Mouse (Mus musculus) neural tube, embryonic 11.5 days (tissue): ENCODE measurements around the gene Srpk1. TPM values are rescaled to one million over a fixed set of nuclear protein-coding genes. Genes with fewer than 3 reads are reported as not detected.
"Not testable (repeated sequence)": the region's sequence is repeated elsewhere in the genome, so short reads cannot be mapped to it uniquely, and the experiment has no call there.

ENCODE experiments used
- ATAC-seq: fragments of 200-750 bp; cut with Nextera tagmentation; 2 replicates; pipeline ENCODE4 v1.8.0; 2017; ENCODE audit warnings: moderate number of reproducible peaks, mild to moderate bottlenecking, moderate TSS enrichment, moderate library complexity; ENCODE audit not compliant: insufficient read depth, low FRiP score, low TSS enrichment
- DNase-seq: peaks from one replicate; pipeline ENCODE4 v3.0.0-alpha.2; 2015; ENCODE audit warnings: low spot score
- H3K27ac ChIP-seq: fragments of 300-500 bp; sonication (generic); 2 replicates; pipeline ENCODE4 v1.5.1; 2014; ENCODE audit warnings: low read depth, mild to moderate bottlenecking, low read length
- H3K27me3 ChIP-seq: fragments of 300-500 bp; sonication (generic); 2 replicates; pipeline ENCODE4 v1.6.1; 2014; ENCODE audit warnings: mild to moderate bottlenecking, low read length, mixed read lengths; ENCODE audit not compliant: control insufficient read depth, insufficient read depth
- H3K36me3 ChIP-seq: fragments of 300-500 bp; sonication (generic); 2 replicates; pipeline ENCODE4 v1.6.1; 2014; ENCODE audit warnings: mild to moderate bottlenecking, low read length, moderate library complexity, mixed read lengths; ENCODE audit not compliant: control insufficient read depth, insufficient read depth
- H3K4me1 ChIP-seq: fragments of 300-500 bp; sonication (generic); 2 replicates; pipeline ENCODE4 v1.6.1; 2014; ENCODE audit warnings: low read length, mixed read lengths; ENCODE audit not compliant: control insufficient read depth, insufficient read depth
- H3K4me2 ChIP-seq: fragments of 300-500 bp; sonication (generic); 2 replicates; pipeline ENCODE4 v1.6.1; 2014; ENCODE audit warnings: low read depth, mild to moderate bottlenecking, moderate library complexity
- H3K4me3 ChIP-seq: fragments of 300-500 bp; sonication (generic); 2 replicates; pipeline ENCODE4 v1.5.1; 2014; ENCODE audit warnings: low read depth, low read length
- H3K9ac ChIP-seq: fragments of 300-500 bp; sonication (generic); 2 replicates; pipeline ENCODE4 v1.6.1; 2014; ENCODE audit warnings: mild to moderate bottlenecking, low read length
- H3K9me3 ChIP-seq: fragments of 300-500 bp; sonication (generic); 2 replicates; pipeline ENCODE4 v1.6.1; 2016; ENCODE audit warnings: low read length; ENCODE audit not compliant: control insufficient read depth
- WGBS: fragments of 180-500 bp; shearing (Covaris S2); extraction: QIAGEN DNeasy Blood & Tissue Kit; methylation state at CpG from one replicate; pipeline ENCODE4 v1.1.7; 2014; 5-methylcytosine and 5-hydroxymethylcytosine counted together
- microRNA-seq: library from miRNA; unstranded; fragments of <30 nt; microRNA quantifications from one replicate; pipeline ENCODE4, GENCODE M21; 2016
- polyA plus RNA-seq: library from polyadenylated mRNA; unstranded; fragments of >200 nt; fragmentation: Nextera tagmentation; extraction: Ambion mirVana; gene quantifications from 2 replicates; pipeline ENCODE4 v1.2.1, GENCODE M21; 2014

Srpk1 gene
- polyA plus RNA-seq, 1 experiment from 2014 or later = 109 TPM

GRCm38 (mm10) chr17:28554021-28554420 lies 68.5 kb downstream of the Srpk1 start:
- not testable (repeated sequence) for H3K9me3 ChIP-seq, H3K4me2 ChIP-seq, H3K27ac ChIP-seq, H3K4me3 ChIP-seq, DNase-seq, H3K27me3 ChIP-seq, H3K9ac ChIP-seq, H3K4me1 ChIP-seq, ATAC-seq, H3K36me3 ChIP-seq
- WGBS = 87% methylated on average over 4 of the region's 4 CpGs

- peak; percentile 72 for DNase-seq
- no peak for ATAC-seq
- Histone ChIP-seq H3K27me3 (no peaks in the 10 kb centered on the region), H3K4me2 (no peak overlapping the region), H3K36me3 (no peaks in the 10 kb centered on the region), H3K9me3 (no peaks in the 10 kb centered on the region), H3K9ac (no peak overlapping the region), H3K4me3 (no peak overlapping the region), H3K4me1 (no peaks in the 10 kb centered on the region), H3K27ac (no peak overlapping the region)
- whole genome bisulfite sequencing = 5% methylated on average over 14 of the region's 14 CpGs
Observed at GRCm38 (mm10) chr17:28553040-28553793, 69.3 kb downstream of the Srpk1 start.

GRCm38 (mm10) chr17:28549111-28549510 lies 73.4 kb downstream of the Srpk1 start, which contains the start of gene Clpsl2:
TSS of gene Clpsl2 (plus strand) at chr17:28549411.
- H3K9me3 ChIP-seq = no peaks in the 10 kb centered on the region
- H3K27me3 ChIP-seq = no peaks in the 10 kb centered on the region
- H3K4me2 ChIP-seq = no peak within 1 kb of the TSS
- no peak within 1 kb of the TSS for H3K27ac ChIP-seq
- H3K36me3 ChIP-seq = no peaks in the 10 kb centered on the region
- DNase-seq = no peak
- H3K9ac ChIP-seq = no peak within 1 kb of the TSS
- WGBS = 73% methylated on average over 14 of the region's 14 CpGs
- no peaks in the 10 kb centered on the region for H3K4me1 ChIP-seq
- no peak for ATAC-seq
- no peak within 1 kb of the TSS for H3K4me3 ChIP-seq

- Histone ChIP-seq H3K36me3 (no peaks in the 10 kb centered on the region), H3K27ac (no peak overlapping the region), H3K4me2 (no peak overlapping the region), H3K27me3 (no peaks in the 10 kb centered on the region), H3K9me3 (no peaks in the 10 kb centered on the region), H3K9ac (no peak overlapping the region), H3K4me3 (no peak overlapping the region), H3K4me1 (no peaks in the 10 kb centered on the region)
- WGBS = 69% methylated on average over 11 of the region's 11 CpGs
- ATAC-seq (no peak), DNase-seq (no peak)
Observed at GRCm38 (mm10) chr17:28548550-28548949, 74.0 kb downstream of the Srpk1 start.

DNA sequence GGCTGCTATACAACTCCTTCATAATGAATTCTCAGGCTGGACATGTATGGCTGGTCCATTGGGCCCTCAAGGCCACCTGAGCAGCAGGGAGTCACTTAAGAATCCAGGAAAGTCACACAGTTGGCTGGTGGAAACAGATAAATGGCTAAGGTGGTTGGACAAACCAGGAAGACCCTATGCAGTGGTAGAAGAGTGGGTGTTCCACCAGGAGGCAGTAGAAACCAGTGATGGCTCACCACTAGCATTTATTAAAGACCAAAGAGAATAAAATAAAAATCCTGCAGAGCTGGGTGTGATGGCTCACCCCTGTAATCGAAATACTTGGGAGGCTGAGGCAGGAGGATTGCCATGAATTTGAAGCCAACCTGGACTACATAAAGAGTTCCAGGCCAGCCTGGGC lies 75.6 kb downstream of the Srpk1 start:
- no peak for DNase-seq
- no peak for ATAC-seq
- Histone ChIP-seq H3K9me3 (no peaks in the 10 kb centered on the region), H3K4me2 (no peak overlapping the region), H3K9ac (no peak overlapping the region), H3K4me3 (no peak overlapping the region), H3K27ac (no peak overlapping the region), H3K27me3 (no peaks in the 10 kb centered on the region), H3K36me3 (no peaks in the 10 kb centered on the region), H3K4me1 (no peaks in the 10 kb centered on the region)
- 91% methylated on average over 1 of the region's 1 CpGs for WGBS

- H3K9me3 ChIP-seq = peaks cover 3% of the 10 kb centered on the region; the same call in 1 of the 2 replicates
- DNase-seq (no peak), ATAC-seq (no peak)
- H3K27ac ChIP-seq = no peak overlapping the region
- H3K4me1 ChIP-seq = no peaks in the 10 kb centered on the region
- H3K27me3 ChIP-seq = no peaks in the 10 kb centered on the region
- H3K9ac ChIP-seq = no peak overlapping the region
- H3K4me3 ChIP-seq = no peak overlapping the region
- no peak overlapping the region for H3K4me2 ChIP-seq
- WGBS = 46% methylated on average over 12 of the region's 12 CpGs
- H3K36me3 ChIP-seq = no peaks in the 10 kb centered on the region
Observed at GRCm38 (mm10) chr17:28537881-28538280, 84.6 kb downstream of the Srpk1 start.

Small RNA genes lying within 50 kb of the gene (microRNA-seq; reads per million reads assigned to microRNA genes)
- gene Mir6969 = not detected

Other genes with a start within 250 kb of the Srpk1 start
- gene Fkbp5, start 105.2 kb downstream of the Srpk1 start, polyA plus RNA-seq = 9.7 and 11.2 TPM in 2 replicates
- not detected in 2 replicates for gene Armc12, start 91.9 kb downstream of the Srpk1 start, polyA plus RNA-seq
- not detected in 2 replicates for gene Clpsl2, start 73.3 kb downstream of the Srpk1 start, polyA plus RNA-seq
- not detected in 2 replicates for gene Clps, start 61.9 kb downstream of the Srpk1 start, polyA plus RNA-seq
- 1.8 and 2.4 TPM in 2 replicates for gene Lhfpl5, start 47.1 kb downstream of the Srpk1 start, polyA plus RNA-seq
- 0.62 and 0.80 TPM in 2 replicates for gene Slc26a8, start 67.5 kb upstream of the Srpk1 start, polyA plus RNA-seq
- 46.6 and 52.5 TPM in 2 replicates for gene Mapk14, start 68.6 kb upstream of the Srpk1 start, polyA plus RNA-seq
- 0.95 and 1.1 TPM in 2 replicates for gene AC170998.1, start 103.4 kb upstream of the Srpk1 start, polyA plus RNA-seq
- gene Mapk13, start 146.6 kb upstream of the Srpk1 start, polyA plus RNA-seq = 1.8 and 2.7 TPM in 2 replicates
- gene Brpf3, start 178.4 kb upstream of the Srpk1 start, polyA plus RNA-seq = 9.0 and 9.3 TPM in 2 replicates
- gene Pnpla1, start 235.7 kb upstream of the Srpk1 start, polyA plus RNA-seq = not detected in 2 replicates